Mouse (Mus musculus): ENCODE results near the gene Bcor. TPM values are rescaled to one million over a fixed set of nuclear protein-coding genes. Genes with fewer than 3 reads are reported as not detected.

Gene Bcor
- polyA plus RNA-seq, 1 experiment = 6.7 TPM

- peak overlapping the region; percentile 63; the same call in 1 of the 2 replicates for H3K27ac ChIP-seq (replicated peaks; ENCODE audit: low read depth, low read length)
- peaks cover 4% of the 10 kb centered on the region; the same call in 1 of the 2 replicates for H3K4me1 ChIP-seq (ENCODE audit: control insufficient read depth, insufficient read depth, insufficient read length, low read length)
- peak overlapping the region; percentile 98 for H3K4me3 ChIP-seq (ENCODE audit: insufficient read depth, low read depth, low read length)
These were observed 81.2 kb downstream of the Bcor start for GRCm38 (mm10) chrX:12079059-12079308.

- H3K4me1 ChIP-seq (ENCODE audit: control insufficient read depth, insufficient read depth, insufficient read length, low read length) = peaks cover 4% of the 10 kb centered on the region; the same call in 1 of the 2 replicates
- H3K27ac ChIP-seq (replicated peaks; ENCODE audit: low read depth, low read length) = no peak overlapping the region
- peak overlapping the region; percentile 98 for H3K4me3 ChIP-seq (ENCODE audit: insufficient read depth, low read depth, low read length)
These were observed 81.7 kb downstream of the Bcor start for GRCm38 (mm10) chrX:12078195-12079058.

- H3K4me1 ChIP-seq (ENCODE audit: control insufficient read depth, insufficient read depth, insufficient read length, low read length) = peaks cover 8% of the 10 kb centered on the region
- peak overlapping the region; percentile 98 for H3K4me3 ChIP-seq (ENCODE audit: insufficient read depth, low read depth, low read length)
- H3K27ac ChIP-seq (replicated peaks; ENCODE audit: low read depth, low read length) = no peak overlapping the region
These were observed 82.6 kb downstream of the Bcor start for GRCm38 (mm10) chrX:12077601-12077980.

GRCm38 (mm10) chrX:12076763-12077600 is 83.2 kb downstream of the Bcor start:
- peaks cover 10% of the 10 kb centered on the region for H3K4me1 ChIP-seq (ENCODE audit: control insufficient read depth, insufficient read depth, insufficient read length, low read length)
- no peak overlapping the region for H3K27ac ChIP-seq (replicated peaks; ENCODE audit: low read depth, low read length)
- peak overlapping the region; percentile 98 for H3K4me3 ChIP-seq (ENCODE audit: insufficient read depth, low read depth, low read length)

- H3K4me3 ChIP-seq (ENCODE audit: insufficient read depth, low read depth, low read length) = no peak overlapping the region
- H3K4me1 ChIP-seq (ENCODE audit: control insufficient read depth, insufficient read depth, insufficient read length, low read length) = peaks cover 10% of the 10 kb centered on the region
- H3K27ac ChIP-seq (replicated peaks; ENCODE audit: low read depth, low read length) = no peak overlapping the region
These were observed 87.4 kb downstream of the Bcor start for GRCm38 (mm10) chrX:12072721-12073120.

- Histone ChIP-seq H3K27ac (replicated peaks; ENCODE audit: low read depth, low read length) (no peak overlapping the region), H3K4me1 (ENCODE audit: control insufficient read depth, insufficient read depth, insufficient read length, low read length) (peaks cover 14% of the 10 kb centered on the region), H3K4me3 (ENCODE audit: insufficient read depth, low read depth, low read length) (no peak overlapping the region)
These were observed 91.0 kb downstream of the Bcor start for GRCm38 (mm10) chrX:12068978-12069724.

GRCm38 (mm10) chrX:12067851-12068510 is 92.2 kb downstream of the Bcor start:
- Histone ChIP-seq H3K27ac (replicated peaks; ENCODE audit: low read depth, low read length) (no peak overlapping the region), H3K4me1 (ENCODE audit: control insufficient read depth, insufficient read depth, insufficient read length, low read length) (peaks cover 12% of the 10 kb centered on the region), H3K4me3 (ENCODE audit: insufficient read depth, low read depth, low read length) (no peak overlapping the region)

GRCm38 (mm10) chrX:12067031-12067430 is 93.1 kb downstream of the Bcor start:
- Histone ChIP-seq H3K27ac (replicated peaks; ENCODE audit: low read depth, low read length) (no peak overlapping the region), H3K4me3 (ENCODE audit: insufficient read depth, low read depth, low read length) (no peak overlapping the region), H3K4me1 (ENCODE audit: control insufficient read depth, insufficient read depth, insufficient read length, low read length) (peaks cover 8% of the 10 kb centered on the region)

GRCm38 (mm10) chrX:12065782-12066181 is 94.4 kb downstream of the Bcor start:
- no peak overlapping the region for H3K4me3 ChIP-seq (ENCODE audit: insufficient read depth, low read depth, low read length)
- H3K27ac ChIP-seq (replicated peaks; ENCODE audit: low read depth, low read length) = no peak overlapping the region
- H3K4me1 ChIP-seq (ENCODE audit: control insufficient read depth, insufficient read depth, insufficient read length, low read length) = peaks cover 8% of the 10 kb centered on the region

- Histone ChIP-seq H3K4me3 (ENCODE audit: insufficient read depth, low read depth, low read length) (no peak overlapping the region), H3K4me1 (ENCODE audit: control insufficient read depth, insufficient read depth, insufficient read length, low read length) (peaks cover 8% of the 10 kb centered on the region)
These were observed 97.3 kb downstream of the Bcor start for GRCm38 (mm10) chrX:12062932-12063260.

GRCm38 (mm10) chrX:12062121-12062931 is 97.8 kb downstream of the Bcor start:
- Histone ChIP-seq H3K4me1 (ENCODE audit: control insufficient read depth, insufficient read depth, insufficient read length, low read length) (peaks cover 8% of the 10 kb centered on the region), H3K27ac (replicated peaks; ENCODE audit: low read depth, low read length) (no peak overlapping the region), H3K4me3 (ENCODE audit: insufficient read depth, low read depth, low read length) (no peak overlapping the region)

More at GRCm38 (mm10) chrX:12062932-12063260, 97.3 kb downstream of the Bcor start:
- no peak overlapping the region for H3K27ac ChIP-seq (replicated peaks; ENCODE audit: low read depth, low read length)

- no peak overlapping the region for H3K4me3 ChIP-seq (ENCODE audit: insufficient read depth, low read depth, low read length)
- no peak overlapping the region for H3K27ac ChIP-seq (replicated peaks; ENCODE audit: low read depth, low read length)
- H3K4me1 ChIP-seq (ENCODE audit: control insufficient read depth, insufficient read depth, insufficient read length, low read length) = peaks cover 2% of the 10 kb centered on the region; the same call in 1 of the 2 replicates
These were observed 99.3 kb downstream of the Bcor start for GRCm38 (mm10) chrX:12060848-12061247.

- Histone ChIP-seq H3K4me3 (ENCODE audit: insufficient read depth, low read depth, low read length) (no peak overlapping the region), H3K4me1 (ENCODE audit: control insufficient read depth, insufficient read depth, insufficient read length, low read length) (no peaks in the 10 kb centered on the region), H3K27ac (replicated peaks; ENCODE audit: low read depth, low read length) (no peak overlapping the region)
These were observed 102.9 kb downstream of the Bcor start for GRCm38 (mm10) chrX:12057210-12057609.

GRCm38 (mm10) chrX:12053315-12053914 is 106.7 kb downstream of the Bcor start:
- Histone ChIP-seq H3K4me3 (ENCODE audit: insufficient read depth, low read depth, low read length) (no peak overlapping the region), H3K4me1 (ENCODE audit: control insufficient read depth, insufficient read depth, insufficient read length, low read length) (no peaks in the 10 kb centered on the region; the same call in 1 of the 2 replicates), H3K27ac (replicated peaks; ENCODE audit: low read depth, low read length) (no peak overlapping the region)

Data from brown adipose tissue, adult 24 weeks (tissue).